Mouse (Mus musculus): ENCODE measurements around the gene Ccdc126. TPM values are rescaled to one million over a fixed set of nuclear protein-coding genes. Genes with fewer than 3 reads are reported as not detected.
A peak's percentile ranks its signal among the peaks of the same experiment; 100 is the strongest.

Gene Ccdc126
- polyA plus RNA-seq, 2 experiments from 2014 or later, result 13.0 to 18.5 TPM

GRCm38 (mm10) chr6:49349826-49350225 lies 30.8 kb downstream of the Ccdc126 start:
- ATAC-seq, result no peak

DNA sequence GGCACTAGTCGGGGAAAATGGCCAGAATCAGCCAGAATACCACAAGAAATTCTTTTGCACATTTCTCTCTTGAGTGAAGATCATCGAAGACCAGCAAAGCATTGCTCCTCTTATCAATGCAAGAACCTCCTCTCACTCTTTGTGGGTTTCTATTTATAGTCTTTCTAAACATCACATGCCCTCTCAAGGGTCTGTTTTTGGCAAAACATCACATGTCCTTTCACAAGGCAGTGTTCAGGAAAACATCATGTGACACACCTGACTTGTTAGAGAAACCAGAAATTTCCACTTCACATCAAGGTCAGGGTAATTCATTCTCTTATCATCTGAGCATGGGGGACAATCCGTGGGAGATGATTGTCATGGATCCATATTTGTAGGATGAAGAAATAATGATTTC lies 35.5 kb downstream of the Ccdc126 start:
- peak; percentile 86 for ATAC-seq

- peak; percentile 29 for ATAC-seq
Measured at GRCm38 (mm10) chr6:49355171-49355570, 36.1 kb downstream of the Ccdc126 start.

GRCm38 (mm10) chr6:49360420-49360819 lies 41.3 kb downstream of the Ccdc126 start:
- peak; percentile 63 for ATAC-seq

GRCm38 (mm10) chr6:49367159-49368054 lies 48.3 kb downstream of the Ccdc126 start, which contains the start of gene Fam221a:
Fam221a (plus strand) TSS chr6:49367739.
- peak; percentile 98 for ATAC-seq

GRCm38 (mm10) chr6:49368212-49368611 lies 49.1 kb downstream of the Ccdc126 start:
- ATAC-seq, result no peak

- no peak for ATAC-seq
Measured at GRCm38 (mm10) chr6:49372705-49373104, 53.6 kb downstream of the Ccdc126 start.

DNA sequence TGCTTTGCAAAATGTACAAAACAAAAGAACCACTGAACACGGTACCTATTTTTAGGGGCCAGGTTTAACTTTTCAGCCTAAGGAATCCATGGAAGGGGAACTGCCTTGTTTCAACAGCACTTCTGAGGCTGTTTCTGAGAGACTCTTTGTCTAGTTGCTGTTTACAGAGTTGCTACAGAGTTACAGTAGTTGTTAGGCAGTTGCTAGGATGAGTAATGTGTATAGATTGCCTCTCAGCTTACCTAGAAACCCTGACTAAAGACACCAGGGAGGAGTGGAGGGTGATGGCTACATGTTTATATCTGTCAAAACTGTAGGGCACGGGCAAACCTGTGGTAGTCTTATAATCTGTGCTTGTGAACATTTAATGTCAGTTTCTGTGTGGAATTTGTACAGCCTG lies 54.9 kb downstream of the Ccdc126 start:
- ATAC-seq, result no peak

DNA sequence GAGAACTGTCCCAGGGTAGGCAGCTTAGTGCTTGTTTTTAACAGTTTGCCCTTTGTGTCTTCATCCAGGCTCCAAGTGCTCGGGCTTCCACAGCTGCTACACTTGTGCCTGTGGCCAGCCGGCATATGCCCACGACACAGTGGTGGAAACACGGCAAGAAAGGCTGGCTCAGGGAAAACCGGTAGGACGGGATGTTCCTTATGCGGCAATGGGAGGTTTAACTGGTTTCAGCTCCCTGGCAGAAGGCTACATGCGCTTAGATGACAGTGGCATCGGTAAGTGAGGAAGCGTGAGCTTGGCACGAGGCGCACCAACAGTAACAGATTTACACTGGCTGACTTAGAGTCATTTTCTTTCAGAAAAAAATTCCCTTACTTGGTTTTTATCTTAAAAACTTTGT lies 59.3 kb downstream of the Ccdc126 start:
- ATAC-seq, result no peak

Other genes with a start within 250 kb of the Ccdc126 start
- gene Malsu1, start 245.5 kb upstream of the Ccdc126 start, polyA plus RNA-seq (2017; shearing (Covaris generic)), result 10 to 100 TPM; 22.2 to 42.4 TPM
- 1 to 10 TPM; 1.2 to 3.0 TPM for gene Igf2bp3, start 104.3 kb upstream of the Ccdc126 start, polyA plus RNA-seq (2017; shearing (Covaris generic))
- 10 to 100 TPM; 37.2 to 48.8 TPM for gene Tra2a, start 55.2 kb upstream of the Ccdc126 start, polyA plus RNA-seq (2017; shearing (Covaris generic))
- gene Fam221a, start 48.5 kb downstream of the Ccdc126 start, polyA plus RNA-seq (2017; shearing (Covaris generic)), result 1 to 10 TPM; 4.3 to 6.4 TPM
- not detected for gene Stk31, start 76.3 kb downstream of the Ccdc126 start, polyA plus RNA-seq (2017; shearing (Covaris generic))

Measured in CD4-positive, CD25-positive, alpha-beta regulatory T cell, adult 4 months (primary cell).